Comparison of ENCODE assay signal across 15 mouse cellular contexts in genomic region chr10:67360793-67361192, GRCm38 (mm10).
DNase-seq lines count a peak whose midpoint lies in the region; ATAC-seq and TF ChIP-seq lines count a peak whose summit lies in the region.
"Had no signal": no experiment of that assay in that cellular context is flagged by ENCODE, and none has a peak within 500 bp of the region (broad histone marks: within the 10 kb centered on the region; RNA-seq: fewer than 3 reads in every experiment).

No protein-coding gene starts in this region.

- H3K79me2 ChIP-seq in C2C12 (ENCODE audit: control insufficient read depth, insufficient read depth) = no peaks in the 10 kb centered on the region

- peaks cover 11% of the 10 kb centered on the region for H3K4me1 ChIP-seq in olfactory bulb, adult 2 months (ENCODE audit: control insufficient read depth, insufficient read depth, low read length)
- no peaks in the 10 kb centered on the region for H3K4me1 ChIP-seq in kidney, embryonic 16.5 days (ENCODE audit: insufficient read depth, low read length)
- H3K4me1 ChIP-seq: forebrain, embryonic 15.5 days; heart, embryonic 10.5 days; megakaryocyte, embryonic 14.5 days had no signal

- peak overlapping the region; percentile 53 for H3K27ac ChIP-seq in olfactory bulb, adult 2 months (ENCODE audit: insufficient read depth, low read depth, low read length)
- H3K27ac ChIP-seq in kidney, embryonic 16.5 days (ENCODE audit: low read length) = no peak overlapping the region
- H3K27ac ChIP-seq: forebrain, embryonic 15.5 days; heart, embryonic 10.5 days; hindbrain, embryonic 14.5 days had no signal

- ATAC-seq in kidney, embryonic 16.5 days (ENCODE audit: low FRiP score, low TSS enrichment) = no peak
- ATAC-seq: forebrain, embryonic 15.5 days; liver, postnatal 0 days had no signal

- DNase-seq in brain, embryonic 14.5 days (ENCODE audit: low read depth) = peak; percentile 59
- peak; percentile 29 for DNase-seq in layer of hippocampus, adult 9-10 months (ENCODE audit: low spot score)
- DNase-seq in kidney, adult 11 months = no peak
- DNase-seq in liver = no peak
- DNase-seq: cerebellum, postnatal 14 days; kidney, adult 9 months; liver, postnatal 0 days; retina, postnatal 1 day had no signal

- WGBS in olfactory bulb, adult 2 months = 21% methylated on average over 8 of the region's 8 CpGs
- WGBS in kidney, embryonic 16.5 days = 81% methylated on average over 8 of the region's 8 CpGs

- no peak for TF ChIP-seq CTCF in C2C12 (IDR thresholded peaks at IDR 0.05; ENCODE audit: control insufficient read depth, insufficient read depth, insufficient read length)
- no peak for TF ChIP-seq CTCF in brain, embryonic 14.5 days (IDR thresholded peaks at IDR 0.05; ENCODE audit: borderline replicate concordance, extremely low read depth, insufficient read depth, insufficient read length)
- TF ChIP-seq CTCF in olfactory bulb, adult 2 months (IDR thresholded peaks at IDR 0.05; ENCODE audit: insufficient read depth, low read depth, low read length) = no peak

- no peak overlapping the region for H3K4me3 ChIP-seq in C2C12 (ENCODE audit: insufficient read depth, poor library complexity, severe bottlenecking)
- H3K4me3 ChIP-seq in olfactory bulb, adult 2 months (ENCODE audit: insufficient read depth, low read depth, low read length) = no peak overlapping the region
- no peak overlapping the region for H3K4me3 ChIP-seq in kidney, embryonic 16.5 days (ENCODE audit: low read length)
- H3K4me3 ChIP-seq: forebrain, embryonic 15.5 days; heart, embryonic 10.5 days; megakaryocyte, embryonic 14.5 days had no signal

- no peaks in the 10 kb centered on the region for H3K36me3 ChIP-seq in C2C12 (ENCODE audit: control insufficient read depth, insufficient read depth)
- H3K36me3 ChIP-seq in kidney, embryonic 16.5 days (ENCODE audit: insufficient read depth, low read length) = no peaks in the 10 kb centered on the region
- H3K36me3 ChIP-seq: forebrain, embryonic 15.5 days; heart, embryonic 10.5 days had no signal

- no peak for TF ChIP-seq POLR2A in brain, embryonic 14.5 days (IDR thresholded peaks at IDR 0.05; ENCODE audit: borderline replicate concordance, extremely low read depth, insufficient read depth, insufficient read length, poor library complexity, severe bottlenecking)
- no peak for TF ChIP-seq POLR2A in olfactory bulb, adult 2 months (IDR thresholded peaks at IDR 0.05; ENCODE audit: insufficient read depth, low read depth, low read length)

- H3K9me3 ChIP-seq in kidney, embryonic 16.5 days (ENCODE audit: low read length) = 0 out of 2 replicates have a peak, but pooled peaks cover 2% of the 10 kb centered on the region
- H3K9me3 ChIP-seq: forebrain, embryonic 15.5 days; heart, embryonic 10.5 days had no signal

- no peak overlapping the region for H3ac ChIP-seq in C2C12 (ENCODE audit: control insufficient read depth, insufficient read length, low read depth)

- no peak overlapping the region for H3K9ac ChIP-seq in kidney, embryonic 16.5 days (replicated peaks; ENCODE audit: low read length)
- H3K9ac ChIP-seq: forebrain, embryonic 15.5 days; hindbrain, embryonic 14.5 days; liver, postnatal 0 days had no signal

- H3K79me3 ChIP-seq in C2C12 (ENCODE audit: low read depth) = no peaks in the 10 kb centered on the region

- no peaks in the 10 kb centered on the region for H3K27me3 ChIP-seq in C2C12 (ENCODE audit: control insufficient read depth, insufficient read depth, insufficient read length)
- no peaks in the 10 kb centered on the region for H3K27me3 ChIP-seq in kidney, embryonic 16.5 days (ENCODE audit: insufficient read depth, low read length)
- H3K27me3 ChIP-seq: forebrain, embryonic 15.5 days; megakaryocyte, embryonic 14.5 days had no signal

- H3K4me2 ChIP-seq in kidney, embryonic 16.5 days (replicated peaks; ENCODE audit: low read depth, low read length) = no peak overlapping the region
- H3K4me2 ChIP-seq: forebrain, embryonic 15.5 days; hindbrain, embryonic 14.5 days had no signal

TF ChIP-seq in C2C12, 6 proteins besides CTCF, POLR2A, EP300 and RAD21:
- TF ChIP-seq MYOG (IDR thresholded peaks at IDR 0.05; ENCODE audit: control insufficient read depth, extremely low read depth, insufficient read length) (no peak), FOSL1 (IDR thresholded peaks at IDR 0.05; ENCODE audit: insufficient read depth, low read length, poor library complexity, severe bottlenecking) (peak; percentile 16), MAX (IDR thresholded peaks at IDR 0.05) (peak; percentile 99), USF1 (IDR thresholded peaks at IDR 0.05; ENCODE audit: low read depth) (peak; percentile 88), MYOD1 (IDR thresholded peaks at IDR 0.05; ENCODE audit: control insufficient read depth, insufficient read length, low read depth) (no peak), CEBPB (IDR thresholded peaks at IDR 0.05; ENCODE audit: low read depth) (peak; percentile 33)

Comparison
In these comparisons a context has a peak if more than half of its experiments do, and no peak if none do; other contexts are left out.
1. DNase-seq: peak in brain, embryonic 14.5 days (single experiment) and layer of hippocampus, adult 9-10 months (single experiment); none in kidney, adult 11 months (single experiment) and liver (single experiment).